Mouse (Mus musculus) limb, embryonic 14.5 days (tissue): ENCODE measurements around the gene Kirrel3. TPM values are rescaled to one million over a fixed set of nuclear protein-coding genes. Genes with fewer than 3 reads are reported as not detected.

Experiments used
- ATAC-seq: fragments of 200-750 bp; cut with Nextera tagmentation; 2 replicates; pipeline ENCODE4 v1.8.0; 2017; ENCODE audit warnings: low read depth, moderate number of reproducible peaks, moderate TSS enrichment; ENCODE audit not compliant: low FRiP score
- DNase-seq: peaks from one replicate; pipeline ENCODE4 v3.0.0-alpha.2; 2015; ENCODE audit warnings: low spot score
- H3K27ac ChIP-seq: fragments of 300-500 bp; sonication (generic); replicated peaks from 2 replicates; pipeline ENCODE4 v1.5.1; 2014; ENCODE audit warnings: low read depth, mild to moderate bottlenecking, low read length, moderate library complexity, mixed read lengths
- H3K27me3 ChIP-seq: fragments of 300-500 bp; sonication (generic); 2 replicates; pipeline ENCODE4 v1.6.1; 2014; ENCODE audit warnings: low read length, mixed read lengths; ENCODE audit not compliant: control insufficient read depth, insufficient read depth
- H3K36me3 ChIP-seq: fragments of 300-500 bp; sonication (generic); 2 replicates; pipeline ENCODE4 v1.6.1; 2014; ENCODE audit warnings: mild to moderate bottlenecking, low read length, moderate library complexity, mixed read lengths; ENCODE audit not compliant: control insufficient read depth, insufficient read depth
- H3K4me1 ChIP-seq: fragments of 300-500 bp; sonication (generic); 2 replicates; pipeline ENCODE4 v1.6.1; 2014; ENCODE audit warnings: antibody characterized with exemption, low read length, mixed read lengths; ENCODE audit not compliant: control insufficient read depth, insufficient read depth
- H3K4me2 ChIP-seq: fragments of 300-500 bp; sonication (generic); replicated peaks from 2 replicates; pipeline ENCODE4 v1.6.1; 2014; ENCODE audit warnings: low read depth, mild to moderate bottlenecking, low read length, moderate library complexity; ENCODE audit not compliant: severe bottlenecking
- H3K4me3 ChIP-seq: fragments of 300-500 bp; sonication (generic); replicated peaks from 2 replicates; pipeline ENCODE4 v1.5.1; 2014; ENCODE audit warnings: low read length
- H3K9ac ChIP-seq: fragments of 300-500 bp; sonication (generic); 2 replicates; pipeline ENCODE4 v1.6.1; 2014; ENCODE audit warnings: mild to moderate bottlenecking, low read depth, low read length, moderate library complexity; ENCODE audit not compliant: severe bottlenecking
- H3K9me3 ChIP-seq: fragments of 300-500 bp; sonication (generic); 2 replicates; pipeline ENCODE4 v1.6.1; 2016; ENCODE audit warnings: low read length; ENCODE audit not compliant: control insufficient read depth
- POLR2A ChIP-seq: fragments of 200-500 bp; IDR thresholded peaks from 2 replicates; pipeline ENCODE4 v1.8.0; 2012; ENCODE audit warnings: inconsistent platforms, mild to moderate bottlenecking, moderate library complexity, borderline replicate concordance; ENCODE audit not compliant: insufficient read depth, insufficient read length; ENCODE audit errors: extremely low read depth
- WGBS: fragments of 180-500 bp; shearing (Covaris S2); extraction: QIAGEN DNeasy Blood & Tissue Kit; methylation state at CpG from one replicate; pipeline ENCODE4 v1.1.7; 2014; 5-methylcytosine and 5-hydroxymethylcytosine counted together
- polyA plus RNA-seq, 2 experiments: library from polyadenylated mRNA; depleted of rRNA in 1 of 2; stranded (reverse) in 1 of 2; unstranded in 1 of 2; fragments of >200 nt; fragmentation: Nextera tagmentation in 1 of 2; extraction: Ambion mirVana in 1 of 2; gene quantifications; 2 replicates each; pipeline versions ENCODE4 v1.2.1 to v1.2.3; 2012 to 2014

Kirrel3 gene
- polyA plus RNA-seq, 2 experiments = 10.1 to 14.6 TPM

- no peak overlapping the region for H3K4me3 ChIP-seq
- TF ChIP-seq POLR2A = no peak
- H3K9me3 ChIP-seq = no peaks in the 10 kb centered on the region
- H3K9ac ChIP-seq = no peak overlapping the region
- DNase-seq = no peak
- no peaks in the 10 kb centered on the region for H3K4me1 ChIP-seq
- WGBS = 61% methylated on average over 11 of the region's 11 CpGs
- no peak overlapping the region for H3K27ac ChIP-seq
- H3K27me3 ChIP-seq = no peaks in the 10 kb centered on the region
- H3K36me3 ChIP-seq = no peaks in the 10 kb centered on the region
- 0 out of 2 replicates have a peak, but pooled peaks have one; percentile 37 for ATAC-seq
- no peak overlapping the region for H3K4me2 ChIP-seq
Measured at GRCm38 (mm10) chr9:34953420-34953819, 467.7 kb downstream of the Kirrel3 start.

GRCm38 (mm10) chr9:34954212-34954611 lies 468.5 kb downstream of the Kirrel3 start:
- 47% methylated on average over 5 of the region's 5 CpGs for WGBS
- H3K36me3 ChIP-seq = no peaks in the 10 kb centered on the region
- TF ChIP-seq POLR2A = no peak
- no peak overlapping the region for H3K4me3 ChIP-seq
- H3K4me2 ChIP-seq = no peak overlapping the region
- H3K4me1 ChIP-seq = no peaks in the 10 kb centered on the region
- no peak overlapping the region for H3K27ac ChIP-seq
- ATAC-seq (no peak), DNase-seq (peak; percentile 29)
- no peaks in the 10 kb centered on the region for H3K27me3 ChIP-seq
- no peaks in the 10 kb centered on the region for H3K9me3 ChIP-seq
- no peak overlapping the region for H3K9ac ChIP-seq

- DNase-seq (no peak), ATAC-seq (no peak)
- Histone ChIP-seq H3K4me2 (no peak overlapping the region), H3K9ac (no peak overlapping the region), H3K4me3 (no peak overlapping the region), H3K27ac (no peak overlapping the region), H3K27me3 (no peaks in the 10 kb centered on the region), H3K4me1 (no peaks in the 10 kb centered on the region), H3K36me3 (no peaks in the 10 kb centered on the region), H3K9me3 (no peaks in the 10 kb centered on the region)
- TF ChIP-seq POLR2A = no peak
- 64% methylated on average over 3 of the region's 3 CpGs for WGBS
Measured at GRCm38 (mm10) chr9:34956512-34956911, 470.8 kb downstream of the Kirrel3 start.

GRCm38 (mm10) chr9:34957691-34958090 lies 472.0 kb downstream of the Kirrel3 start:
- no peak for TF ChIP-seq POLR2A
- H3K36me3 ChIP-seq = no peaks in the 10 kb centered on the region
- ATAC-seq (no peak), DNase-seq (no peak)
- no peak overlapping the region for H3K4me2 ChIP-seq
- no peak overlapping the region for H3K4me3 ChIP-seq
- no peak overlapping the region for H3K27ac ChIP-seq
- no peaks in the 10 kb centered on the region for H3K4me1 ChIP-seq
- H3K27me3 ChIP-seq = no peaks in the 10 kb centered on the region
- no peaks in the 10 kb centered on the region for H3K9me3 ChIP-seq
- 78% methylated on average over 6 of the region's 6 CpGs for WGBS
- no peak overlapping the region for H3K9ac ChIP-seq

- DNase-seq (no peak), ATAC-seq (no peak)
- H3K9me3 ChIP-seq = no peaks in the 10 kb centered on the region
- no peak for TF ChIP-seq POLR2A
- H3K27ac ChIP-seq = no peak overlapping the region
- WGBS = 72% methylated on average over 5 of the region's 5 CpGs
- no peaks in the 10 kb centered on the region for H3K4me1 ChIP-seq
- H3K4me3 ChIP-seq = no peak overlapping the region
- no peaks in the 10 kb centered on the region for H3K36me3 ChIP-seq
- no peak overlapping the region for H3K9ac ChIP-seq
- H3K27me3 ChIP-seq = no peaks in the 10 kb centered on the region
- no peak overlapping the region for H3K4me2 ChIP-seq
Measured at GRCm38 (mm10) chr9:34958183-34958830, 472.6 kb downstream of the Kirrel3 start.

- Histone ChIP-seq H3K36me3 (no peaks in the 10 kb centered on the region), H3K27me3 (no peaks in the 10 kb centered on the region), H3K4me2 (no peak overlapping the region), H3K4me3 (no peak overlapping the region), H3K27ac (no peak overlapping the region), H3K9me3 (no peaks in the 10 kb centered on the region), H3K9ac (no peak overlapping the region), H3K4me1 (no peaks in the 10 kb centered on the region)
- DNase-seq (no peak), ATAC-seq (no peak)
- no peak for TF ChIP-seq POLR2A
- 63% methylated on average over 12 of the region's 12 CpGs for WGBS
Measured at GRCm38 (mm10) chr9:34960736-34961135, 475.0 kb downstream of the Kirrel3 start.
